In genomic region chr12:70835004-70835403, GRCm38 (mm10) we compare ENCODE assay signal across 22 mouse cellular contexts. TPM values are rescaled to one million over a fixed set of nuclear protein-coding genes. Genes with fewer than 3 reads are reported as not detected.
A peak's percentile ranks its signal among the peaks of the same experiment; 100 is the strongest.
DNase-seq lines count a peak whose midpoint lies in the region; ATAC-seq and TF ChIP-seq lines count a peak whose summit lies in the region.
"Had no signal": no experiment of that assay in that cellular context is flagged by ENCODE, and none has a peak within 500 bp of the region (broad histone marks: within the 10 kb centered on the region; RNA-seq: fewer than 3 reads in every experiment).

No protein-coding gene starts in this region.

- H3K9ac ChIP-seq in embryonic facial prominence, embryonic 13.5 days = no peak overlapping the region
- H3K9ac ChIP-seq in CH12.LX (ENCODE audit: insufficient read depth, low read depth) = no peak overlapping the region
- no peak overlapping the region for H3K9ac ChIP-seq in stomach, postnatal 0 days (ENCODE audit: low read length)
- H3K9ac ChIP-seq: forebrain, embryonic 13.5 days; heart, embryonic 13.5 days; hindbrain, embryonic 12.5 days; hindbrain, embryonic 15.5 days had no signal

- TF ChIP-seq EP300 in CH12.LX (IDR thresholded peaks at IDR 0.05; ENCODE audit: low read length) = peak; percentile 59
- no peak for TF ChIP-seq EP300 in stomach, postnatal 0 days (optimal IDR thresholded peaks at IDR 0.05)

- H3K27me3 ChIP-seq in embryonic facial prominence, embryonic 13.5 days = no peaks in the 10 kb centered on the region
- H3K27me3 ChIP-seq in embryonic facial prominence, embryonic 10.5 days (replicated peaks; ENCODE audit: low read depth, poor library complexity, severe bottlenecking) = no peaks in the 10 kb centered on the region
- no peaks in the 10 kb centered on the region for H3K27me3 ChIP-seq in CH12.LX (replicated peaks)
- H3K27me3 ChIP-seq in stomach, postnatal 0 days (ENCODE audit: control insufficient read depth, insufficient read depth, low read length) = no peaks in the 10 kb centered on the region
- H3K27me3 ChIP-seq: forebrain, embryonic 13.5 days; heart, embryonic 13.5 days; hindbrain, embryonic 12.5 days; hindbrain, embryonic 15.5 days had no signal

- H3K4me1 ChIP-seq in embryonic facial prominence, embryonic 13.5 days = peaks cover 43% of the 10 kb centered on the region
- peaks cover 44% of the 10 kb centered on the region for H3K4me1 ChIP-seq in embryonic facial prominence, embryonic 10.5 days
- H3K4me1 ChIP-seq in lung, adult 2 months (ENCODE audit: control insufficient read depth, insufficient read depth, low read length) = peaks cover 25% of the 10 kb centered on the region
- peaks cover 10 to 38% of the 10 kb centered on the region in 2 experiments for H3K4me1 ChIP-seq in CH12.LX (ENCODE audit: control insufficient read depth in 1 of 2, insufficient read depth in 2 of 2)
- H3K4me1 ChIP-seq in stomach, postnatal 0 days (replicated peaks; ENCODE audit: control insufficient read depth, insufficient read depth) = no peaks in the 10 kb centered on the region; the same call in 1 of the 2 replicates
- H3K4me1 ChIP-seq: forebrain, embryonic 13.5 days had no signal

- in situ Hi-C loops in CH12.LX (cut with MboI; ENCODE audit: low pct_ligation_motif_present, low pct_unique_long_range_greater_than_20kb, low sequenced_read_pairs) = no loop called here

- dilution Hi-C loops in CH12.LX (cut with MboI; ENCODE audit: extremely low pct_ligation_motif_present, extremely low pct_unique_long_range_greater_than_20kb, low sequenced_read_pairs) = no loop called here

- H3K4me3 ChIP-seq in embryonic facial prominence, embryonic 13.5 days = no peak overlapping the region
- no peak overlapping the region for H3K4me3 ChIP-seq in embryonic facial prominence, embryonic 10.5 days
- no peak overlapping the region for H3K4me3 ChIP-seq in lung, adult 2 months (replicated peaks; ENCODE audit: extremely low read depth, low read depth, low read length)
- no peak overlapping the region for H3K4me3 ChIP-seq in CH12.LX (replicated peaks in 1 of 3; ENCODE audit: low read depth in 2 of 3, low read length in 2 of 3, poor library complexity in 1 of 3)
- no peak overlapping the region for H3K4me3 ChIP-seq in stomach, postnatal 0 days (ENCODE audit: low read depth, low read length)
- H3K4me3 ChIP-seq: forebrain, embryonic 10.5 days; forebrain, embryonic 13.5 days; heart, embryonic 13.5 days; hindbrain, embryonic 12.5 days; hindbrain, embryonic 15.5 days had no signal

- H3K27ac ChIP-seq in embryonic facial prominence, embryonic 13.5 days = peak overlapping the region; percentile 28; the same call in 1 of the 2 replicates
- no peak overlapping the region for H3K27ac ChIP-seq in embryonic facial prominence, embryonic 10.5 days (replicated peaks)
- H3K27ac ChIP-seq in CH12.LX (ENCODE audit: insufficient read depth, low read depth) = no peak overlapping the region
- peak overlapping the region; percentile 24; the same call in 1 of the 2 replicates for H3K27ac ChIP-seq in stomach, postnatal 0 days (replicated peaks)
- H3K27ac ChIP-seq: forebrain, embryonic 10.5 days; forebrain, embryonic 13.5 days; heart, embryonic 13.5 days; hindbrain, embryonic 12.5 days; hindbrain, embryonic 15.5 days had no signal

- 83% methylated on average over 5 of the region's 5 CpGs for WGBS in embryonic facial prominence, embryonic 13.5 days
- WGBS in embryonic facial prominence, embryonic 10.5 days = 84% methylated on average over 5 of the region's 5 CpGs
- WGBS in lung, adult 2 months = 54% methylated on average over 5 of the region's 5 CpGs
- WGBS in stomach, postnatal 0 days = 56% methylated on average over 5 of the region's 5 CpGs

- ATAC-seq in embryonic facial prominence, embryonic 13.5 days (ENCODE audit: insufficient number of reproducible peaks, insufficient read depth, low FRiP score, low TSS enrichment, low read depth) = no peak
- no peak for ATAC-seq in stomach, postnatal 0 days (ENCODE audit: low FRiP score, low TSS enrichment)
- ATAC-seq: activated CD4-positive, CD25-positive, alpha-beta regulatory T cell, adult 4 months; forebrain, embryonic 13.5 days; forebrain, embryonic 16.5 days had no signal

- no peaks in the 10 kb centered on the region for H3K79me2 ChIP-seq in CH12.LX (replicated peaks; ENCODE audit: control insufficient read depth, extremely low read depth, insufficient read depth, poor library complexity, severe bottlenecking)

- no peaks in the 10 kb centered on the region for H3K36me3 ChIP-seq in embryonic facial prominence, embryonic 13.5 days
- peaks cover 16% of the 10 kb centered on the region; the same call in 1 of the 2 replicates for H3K36me3 ChIP-seq in embryonic facial prominence, embryonic 10.5 days (replicated peaks)
- no peaks in the 10 kb centered on the region for H3K36me3 ChIP-seq in CH12.LX (replicated peaks in 1 of 2; ENCODE audit: control insufficient read depth in 1 of 2, insufficient read depth in 1 of 2, low read length in 1 of 2)
- H3K36me3 ChIP-seq in stomach, postnatal 0 days (ENCODE audit: control insufficient read depth, insufficient read depth, low read length) = no peaks in the 10 kb centered on the region
- H3K36me3 ChIP-seq: forebrain, embryonic 10.5 days; heart, embryonic 13.5 days; hindbrain, embryonic 12.5 days; hindbrain, embryonic 15.5 days had no signal

- H3K9me3 ChIP-seq in embryonic facial prominence, embryonic 13.5 days = no peaks in the 10 kb centered on the region
- no peaks in the 10 kb centered on the region for H3K9me3 ChIP-seq in embryonic facial prominence, embryonic 10.5 days
- no peaks in the 10 kb centered on the region for H3K9me3 ChIP-seq in CH12.LX (replicated peaks; ENCODE audit: low read length)
- H3K9me3 ChIP-seq in stomach, postnatal 0 days (ENCODE audit: control insufficient read depth, low read length) = no peaks in the 10 kb centered on the region
- H3K9me3 ChIP-seq: forebrain, embryonic 10.5 days; forebrain, embryonic 13.5 days; heart, embryonic 13.5 days; hindbrain, embryonic 12.5 days; hindbrain, embryonic 15.5 days had no signal

- H3K4me2 ChIP-seq in embryonic facial prominence, embryonic 13.5 days = no peak overlapping the region
- H3K4me2 ChIP-seq in CH12.LX (ENCODE audit: insufficient read depth, low read depth, poor library complexity, severe bottlenecking) = peak overlapping the region; percentile 59; the same call in 1 of the 2 replicates
- no peak overlapping the region for H3K4me2 ChIP-seq in stomach, postnatal 0 days (replicated peaks; ENCODE audit: low read depth)
- H3K4me2 ChIP-seq: forebrain, embryonic 13.5 days; heart, embryonic 13.5 days; hindbrain, embryonic 12.5 days; hindbrain, embryonic 15.5 days had no signal

- no peak for TF ChIP-seq RAD21 in CH12.LX (IDR thresholded peaks at IDR 0.05; ENCODE audit: low read depth, low read length)

- TF ChIP-seq POLR2A in lung, adult 2 months (IDR thresholded peaks at IDR 0.05; ENCODE audit: borderline replicate concordance, extremely low read depth, low read depth, low read length) = no peak
- no peak for TF ChIP-seq POLR2A in CH12.LX (IDR thresholded peaks at IDR 0.05; ENCODE audit: low read depth, low read length)

- TF ChIP-seq CTCF in lung, adult 2 months (IDR thresholded peaks at IDR 0.05; ENCODE audit: insufficient read depth, low read length) = no peak
- TF ChIP-seq CTCF in CH12.LX (conservative IDR thresholded peaks at IDR 0.05 in 1 of 2, IDR thresholded peaks at IDR 0.05 in 1 of 2; ENCODE audit: low read depth in 2 of 2, low read length in 2 of 2) = no peak
- no peak for TF ChIP-seq CTCF in stomach, postnatal 0 days (IDR thresholded peaks at IDR 0.05; ENCODE audit: low read depth)

- DNase-seq in embryonic facial prominence, embryonic 10.5 days (ENCODE audit: low spot score) = no peak
- peak; percentile 8 to 34 for DNase-seq in lung, adult 18-20 months
- DNase-seq in lung, adult 2 months = no peak
- DNase-seq in CH12.LX (ENCODE audit: extremely low read depth) = peak; percentile 40
- no peak for DNase-seq in stomach, postnatal 0 days (ENCODE audit: low spot score)
- DNase-seq in kidney, postnatal 10 days = no peak
- DNase-seq: adrenal gland, adult 8-10 months; adrenal gland, postnatal 25 days; B cell, adult 2 months; cerebellum, adult 11-12 months; cerebellum, adult 9-10 months; gastrocnemius, postnatal 25 days; heart, adult 18-20 months; heart, postnatal 14 days had no signal

TF ChIP-seq in CH12.LX, 34 proteins besides CTCF, POLR2A, EP300 and RAD21:
- TF ChIP-seq JUND (conservative IDR thresholded peaks at IDR 0.05; ENCODE audit: low read depth, low read length) = peak; percentile 47; the same call in 1 of the 2 replicates
- TF ChIP-seq ELF1 (IDR thresholded peaks at IDR 0.05; ENCODE audit: low read depth, low read length) = peak; percentile 20; the same call in 1 of the 2 replicates
- TF ChIP-seq IRF4 (IDR thresholded peaks at IDR 0.05; ENCODE audit: low read depth, low read length) = peak; percentile 63
- TF ChIP-seq TBP (conservative IDR thresholded peaks at IDR 0.05; ENCODE audit: low read depth, low read length) = no peak
- no peak for TF ChIP-seq HCFC1 (IDR thresholded peaks at IDR 0.05; ENCODE audit: low read depth, low read length)
- peak; percentile 47 for TF ChIP-seq JUN (IDR thresholded peaks at IDR 0.05; ENCODE audit: insufficient read depth, low read depth, low read length)

RNA-seq across cellular contexts. Expression of gene Frmd6, which starts 9.7 kb away (rescaled TPM):
- 70.6 and 72.0 TPM in 2 replicates for polyA plus RNA-seq in embryonic facial prominence, embryonic 13.5 days (2015; fragmentation: Nextera tagmentation; extraction: Ambion mirVana)
- 45.1 and 54.5 TPM in 2 replicates for polyA plus RNA-seq in embryonic facial prominence, embryonic 10.5 days (2016; fragmentation: Nextera tagmentation; extraction: Ambion mirVana)
- polyA plus RNA-seq in lung, adult 2 months (2012; rRNA removed) = 29.1 and 32.6 TPM in 2 replicates
- total RNA-seq in CH12.LX (2012; rRNA removed) (2.5 and 2.7 TPM in 2 replicates), CH12.LX (2014; rRNA removed) (3.1 and 3.5 TPM in 2 replicates)
- 4.5 and 4.7 TPM in 2 replicates for polyA plus RNA-seq in CH12.LX (2012; ENCODE audit: insufficient read length, low read depth)
- 17.1 and 17.2 TPM in 2 replicates for polyA plus RNA-seq in stomach, postnatal 0 days (2015; fragmentation: Nextera tagmentation; extraction: Ambion mirVana)

Comparison
In these comparisons a context has a peak if more than half of its experiments do, and no peak if none do; other contexts are left out.
1. H3K27ac ChIP-seq: peak in embryonic facial prominence, embryonic 13.5 days (single experiment) and stomach, postnatal 0 days (single experiment); none in embryonic facial prominence, embryonic 10.5 days (single experiment) and CH12.LX (single experiment).
2. DNase-seq: peak in lung, adult 18-20 months (2 of 2) and CH12.LX (single experiment); none in embryonic facial prominence, embryonic 10.5 days (single experiment), lung, adult 2 months (single experiment), stomach, postnatal 0 days (single experiment) and kidney, postnatal 10 days (single experiment).